Mouse (Mus musculus): Measurements from ENCODE around the gene Nat8f1. TPM values are rescaled to one million over a fixed set of nuclear protein-coding genes. Genes with fewer than 3 reads are reported as not detected.

Gene Nat8f1
- total RNA-seq, 2 experiments from 2014 or later = 1.6 to 2.5 TPM

Other genes with a start within 250 kb of the Nat8f1 start
- gene Nat8f7, start 202.5 kb downstream of the Nat8f1 start, total RNA-seq (2021) = under 1 TPM in 1 of 2 experiments, not detected in 1; 0.16 TPM
- gene Nat8f3, start 149.9 kb downstream of the Nat8f1 start, total RNA-seq (2021) = under 1 TPM in 1 of 2 experiments, not detected in 1; 0.46 TPM
- under 1 TPM in 1 of 2 experiments, not detected in 1; 0.46 TPM for gene Nat8f6, start 94.7 kb downstream of the Nat8f1 start, total RNA-seq (2021)
- gene Nat8f5, start 94.7 kb downstream of the Nat8f1 start, total RNA-seq (2021) = not detected
- gene Nat8, start 83.6 kb downstream of the Nat8f1 start, total RNA-seq (2021) = not detected
- under 1 TPM in 1 of 2 experiments, not detected in 1; 0.08 TPM for gene Nat8f2, start 46.5 kb downstream of the Nat8f1 start, total RNA-seq (2021)
- gene Nat8f4, start 10.8 kb downstream of the Nat8f1 start, total RNA-seq (2021) = under 1 TPM; 0.18 to 0.24 TPM
- gene Tprkb, start 3.8 kb downstream of the Nat8f1 start, total RNA-seq (2021) = 10 to 100 TPM; 17.2 to 19.1 TPM
- gene Dusp11, start 46.0 kb upstream of the Nat8f1 start, total RNA-seq (2021) = 10 to 100 TPM; 34.9 TPM
- gene Figla, start 100.5 kb upstream of the Nat8f1 start, total RNA-seq (2021) = not detected
- gene Add2, start 113.0 kb upstream of the Nat8f1 start, total RNA-seq (2021) = under 1 TPM; 0.10 to 0.13 TPM